ENCODE assay signal across 20 mouse cellular contexts in the genomic region with DNA sequence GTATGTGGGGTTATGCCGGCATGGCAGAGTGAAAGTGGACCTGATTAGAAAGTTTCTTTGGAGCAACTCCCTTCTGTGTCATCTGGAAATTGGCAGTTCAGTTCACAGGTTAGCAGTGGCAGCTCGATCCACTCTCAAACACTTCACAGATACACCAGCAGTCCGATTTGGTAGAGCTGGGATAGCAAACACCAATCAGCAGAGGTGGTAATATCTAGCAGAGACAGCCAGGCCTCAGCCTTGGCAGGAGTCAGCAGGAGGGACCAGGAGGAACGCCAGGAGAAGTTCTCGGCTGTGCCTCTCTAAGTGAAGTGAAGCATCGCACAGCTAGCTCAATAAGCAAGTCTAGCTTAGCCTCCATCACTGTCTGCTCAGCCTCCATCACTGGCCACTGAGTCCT.
"Had no signal": no experiment of that assay in that cellular context is flagged by ENCODE, and none has a peak within 500 bp of the region (broad histone marks: within the 10 kb centered on the region; RNA-seq: fewer than 3 reads in every experiment).

No protein-coding gene starts in this region.

- ATAC-seq: liver, postnatal 0 days; midbrain, embryonic 15.5 days had no signal

- H3K4me3 ChIP-seq: limb, embryonic 12.5 days; limb, embryonic 15.5 days; midbrain, embryonic 12.5 days; midbrain, embryonic 15.5 days; neural tube, embryonic 12.5 days; neural tube, embryonic 15.5 days had no signal

- DNase-seq: kidney, postnatal 14 days; kidney, postnatal 4 days; left cerebral cortex, postnatal 4 days; liver, postnatal 0 days; lung, embryonic 14.5 days; right cerebral cortex, adult 18-20 months; right cerebral cortex, postnatal 14 days; right cerebral cortex, postnatal 4 days; spleen, adult 18-20 months; thymus, adult 18-20 months; thymus, postnatal 36 days had no signal

- H3K9me3 ChIP-seq: limb, embryonic 12.5 days; limb, embryonic 15.5 days; midbrain, embryonic 12.5 days; midbrain, embryonic 15.5 days; neural tube, embryonic 12.5 days; neural tube, embryonic 15.5 days had no signal

- H3K27me3 ChIP-seq: limb, embryonic 12.5 days; limb, embryonic 15.5 days; midbrain, embryonic 12.5 days; midbrain, embryonic 15.5 days; neural tube, embryonic 12.5 days; neural tube, embryonic 15.5 days had no signal

- H3K4me1 ChIP-seq: midbrain, embryonic 12.5 days; midbrain, embryonic 15.5 days; neural tube, embryonic 12.5 days; neural tube, embryonic 15.5 days had no signal

- H3K36me3 ChIP-seq: limb, embryonic 12.5 days; midbrain, embryonic 12.5 days; midbrain, embryonic 15.5 days; neural tube, embryonic 12.5 days; neural tube, embryonic 15.5 days had no signal

- H3K27ac ChIP-seq: limb, embryonic 12.5 days; limb, embryonic 15.5 days; liver, embryonic 14.5 days; macrophage; midbrain, embryonic 12.5 days; midbrain, embryonic 15.5 days; neural tube, embryonic 12.5 days; neural tube, embryonic 15.5 days had no signal

- H3K4me2 ChIP-seq: limb, embryonic 12.5 days; limb, embryonic 15.5 days; liver, embryonic 11.5 days; lung, embryonic 14.5 days; midbrain, embryonic 12.5 days; midbrain, embryonic 15.5 days; neural tube, embryonic 12.5 days; neural tube, embryonic 15.5 days had no signal

- H3K9ac ChIP-seq: limb, embryonic 12.5 days; limb, embryonic 15.5 days; liver, embryonic 14.5 days; liver, postnatal 0 days; lung, embryonic 14.5 days; midbrain, embryonic 12.5 days; midbrain, embryonic 15.5 days; neural tube, embryonic 12.5 days; neural tube, embryonic 15.5 days had no signal
